Mouse (Mus musculus): Measurements from ENCODE around the gene Clasrp.

- TF ChIP-seq POLR2A (IDR thresholded peaks at IDR 0.05; ENCODE audit: low read depth, low read length) (no peak), CTCF (conservative IDR thresholded peaks at IDR 0.05; ENCODE audit: insufficient read depth, insufficient read length, low read depth, low read length) (0 out of 2 replicates have a peak, but pooled peaks have one; percentile 5)
These were observed 73.2 kb downstream of the Clasrp start for GRCm38 (mm10) chr7:19531077-19531476.
